Mouse (Mus musculus) heart, postnatal 25 days (tissue): Measurements from ENCODE around the gene Gm28510. TPM values are rescaled to one million over a fixed set of nuclear protein-coding genes. Genes with fewer than 3 reads are reported as not detected.
"Not testable (repeated sequence)": the region's sequence is repeated elsewhere in the genome, so short reads cannot be mapped to it uniquely, and the experiment has no call there.

Experiments used
- DNase-seq: peaks from one replicate; pipeline ENCODE4 v3.0.0; 2022; ENCODE audit warnings: low spot score
- intact Hi-C: fragments of 180-260 bp; cut with DNase I; formaldehyde crosslinking; loops from one replicate; pipeline ENCODE4 v1.15.1; 2025
- total RNA-seq, 2 experiments: library from RNA; stranded (reverse); gene quantifications; 2 replicates each; pipeline ENCODE4 v1.2.3; 2021

The Gm28510 gene
- not detected for total RNA-seq

DNA sequence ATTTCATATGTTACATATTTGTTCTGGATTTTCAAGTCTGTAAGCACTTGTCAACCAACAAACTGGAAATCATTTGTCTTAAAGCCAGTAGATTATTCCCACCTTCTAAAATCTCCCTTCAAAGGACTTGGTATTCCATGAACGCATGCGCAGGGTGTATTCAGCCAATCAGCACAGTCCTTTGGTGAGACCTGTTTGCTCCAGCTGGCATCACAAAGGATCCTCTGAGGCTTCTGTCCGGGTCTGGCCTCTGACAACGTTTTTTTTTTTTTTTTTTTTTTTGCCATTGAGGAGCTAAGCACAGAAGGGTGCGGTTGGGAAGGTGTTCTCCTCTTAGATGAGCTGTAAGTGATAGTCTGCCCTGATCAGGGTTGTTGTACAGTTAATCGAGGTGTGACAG is at the start of gene Gm28510:
Gm28510 (plus strand) TSS at position 301 of the 400 bp plus-strand sequence.
- DNase-seq, intact Hi-C loops: not testable (repeated sequence)

Other genes with a start within 250 kb of the Gm28510 start
- gene Gm20834, start 88.1 kb upstream of the Gm28510 start, total RNA-seq = not detected
- not detected for gene Gm20737, start 123.3 kb downstream of the Gm28510 start, total RNA-seq
- gene Gm21775, start 140.7 kb downstream of the Gm28510 start, total RNA-seq = not detected
- not detected for gene Gm21900, start 203.6 kb downstream of the Gm28510 start, total RNA-seq